Mouse (Mus musculus) cortical plate, adult 2 months (tissue): ENCODE data around the gene Tln2.

ENCODE experiments used
- CTCF ChIP-seq: fragments of 200-500 bp; IDR thresholded peaks from 2 replicates; pipeline ENCODE4 v1.5.1; 2011; ENCODE audit warnings: mild to moderate bottlenecking, control low read depth, low read length; ENCODE audit not compliant: insufficient read depth; ENCODE audit errors: extremely low read depth
- POLR2A ChIP-seq: fragments of 200-500 bp; IDR thresholded peaks from 2 replicates; pipeline ENCODE4 v1.6.1; 2011; ENCODE audit warnings: mild to moderate bottlenecking, low read length, control low read depth; ENCODE audit not compliant: insufficient read depth; ENCODE audit errors: extremely low read depth

DNA sequence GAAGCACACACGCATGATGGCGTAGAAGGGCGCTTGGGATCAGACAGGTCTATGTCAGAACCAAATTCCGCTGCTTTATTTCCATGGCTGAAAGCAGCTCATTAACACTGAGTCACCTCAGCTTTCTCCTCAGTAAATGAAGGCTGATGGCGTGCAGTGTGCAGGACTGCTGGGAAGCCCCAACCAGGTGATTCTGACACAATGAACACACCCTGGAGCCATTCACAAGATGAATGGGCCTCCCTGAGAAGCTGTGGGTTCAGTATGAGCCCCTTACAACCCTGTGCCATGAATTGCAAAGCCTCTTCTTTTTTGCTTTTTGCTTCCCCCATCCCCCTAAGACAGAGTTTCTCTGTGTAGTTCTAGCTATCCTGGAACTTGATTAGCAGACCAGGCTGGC, 212.3 kb downstream of the Tln2 start:
- TF ChIP-seq CTCF (no peak), POLR2A (no peak)
